Mouse (Mus musculus): ENCODE measurements around the gene Tor1b.

DNA sequence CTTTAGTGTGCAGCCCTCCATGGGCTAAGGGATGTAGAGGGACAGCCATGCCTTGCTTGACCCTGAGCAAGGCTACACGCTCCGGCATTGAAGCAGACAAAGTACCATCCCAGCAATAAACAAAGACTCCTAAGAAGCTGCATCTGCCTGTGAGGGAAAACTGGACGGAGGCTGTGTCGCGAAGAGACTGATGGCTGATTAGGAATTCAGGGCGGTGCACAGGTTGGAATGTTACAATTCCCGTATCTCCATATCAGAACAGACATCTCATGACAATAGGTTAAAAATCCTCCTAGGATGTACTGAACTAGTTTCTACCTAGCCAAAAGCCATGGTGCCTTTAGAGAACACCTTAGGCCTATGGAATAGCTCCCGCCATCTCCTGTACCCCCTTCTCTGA is 46.9 kb upstream of the Tor1b start:
- TF ChIP-seq CTCF (IDR thresholded peaks at IDR 0.05; ENCODE audit: control insufficient read depth, insufficient read depth, low read length), result no peak
- TF ChIP-seq POLR2A (IDR thresholded peaks at IDR 0.05; ENCODE audit: borderline replicate concordance, control insufficient read depth, low read depth, low read length), result no peak

All from bone marrow, adult 2 months (tissue).